Mouse (Mus musculus): ENCODE measurements at regions not wholly inside any gene's neighbourhood (a gene's known extent, or its start where the extent isn't known, plus 50 kb on each side); places are given as distances from the start of the nearest gene placed in this dataset.

- TF ChIP-seq EP300 (IDR thresholded peaks at IDR 0.05; ENCODE audit: low read depth in 1 of 2, low read length in 2 of 2), result no peak
- no peak for TF ChIP-seq TCF12 (IDR thresholded peaks at IDR 0.05; ENCODE audit: low read depth, low read length)
- no peak for TF ChIP-seq TAL1 (IDR thresholded peaks at IDR 0.05; ENCODE audit: low read length)
- no peak for TF ChIP-seq MEF2A (IDR thresholded peaks at IDR 0.05; ENCODE audit: extremely low read depth, insufficient replicate concordance, low read depth, low read length, poor library complexity, severe bottlenecking)
- TF ChIP-seq HCFC1 (IDR thresholded peaks at IDR 0.05; ENCODE audit: low read depth, low read length), result no peak
- TF ChIP-seq USF1 (IDR thresholded peaks at IDR 0.05; ENCODE audit: low read depth, low read length), result no peak
- no peak for TF ChIP-seq POLR2A (IDR thresholded peaks at IDR 0.05; ENCODE audit: control insufficient read depth in 1 of 2, insufficient read depth in 1 of 2, low read depth in 1 of 2, low read length in 2 of 2, poor library complexity in 1 of 2)
- TF ChIP-seq MYC (IDR thresholded peaks at IDR 0.05; ENCODE audit: low read depth, low read length), result no peak
- TF ChIP-seq CTCF (IDR thresholded peaks at IDR 0.05 in 2 of 3, conservative IDR thresholded peaks at IDR 0.05 in 1 of 3; ENCODE audit: control insufficient read depth in 1 of 3, insufficient read depth in 1 of 3, low read depth in 2 of 3, low read length in 3 of 3, poor library complexity in 1 of 3, severe bottlenecking in 1 of 3), result no peak
- no peak for TF ChIP-seq E2F4 (IDR thresholded peaks at IDR 0.05; ENCODE audit: borderline replicate concordance, low read depth, low read length)
- TF ChIP-seq MAX (IDR thresholded peaks at IDR 0.05; ENCODE audit: low read length), result no peak
- no peak for TF ChIP-seq SMC3 (IDR thresholded peaks at IDR 0.05; ENCODE audit: low read depth, low read length)
- no peak for TF ChIP-seq ELF1 (IDR thresholded peaks at IDR 0.05; ENCODE audit: low read depth, low read length)
- no peak for TF ChIP-seq GATA1 (IDR thresholded peaks at IDR 0.05; ENCODE audit: low read depth, low read length)
Measured at GRCm38 (mm10) chr2:70899056-70899455, 73.5 kb upstream of the Tlk1 start.
